Mouse (Mus musculus): ENCODE results near the gene Jdp2. TPM values are rescaled to one million over a fixed set of nuclear protein-coding genes. Genes with fewer than 3 reads are reported as not detected.

Jdp2 gene
- 22.5 and 27.5 TPM in 2 replicates for total RNA-seq (2014; fragmentation: Nextera tagmentation)
- total RNA-seq (2017): 30.5 and 39.8 TPM in 2 replicates

GRCm38 (mm10) chr12:85598611-85599477, at the start of gene Jdp2:
Gene Jdp2 (plus strand): TSS chr12:85599027.
- ATAC-seq (replicated peaks; ENCODE audit: poor library complexity, severe bottlenecking): peak; percentile 73

GRCm38 (mm10) chr12:85549661-85550060, 49.2 kb upstream of the Jdp2 start:
- no peak for ATAC-seq (replicated peaks; ENCODE audit: poor library complexity, severe bottlenecking)

- ATAC-seq (replicated peaks; ENCODE audit: poor library complexity, severe bottlenecking): no peak
Measured at GRCm38 (mm10) chr12:85550435-85550834, 48.4 kb upstream of the Jdp2 start.

- ATAC-seq (replicated peaks; ENCODE audit: poor library complexity, severe bottlenecking): peak; percentile 20; the same call in 1 of the 2 replicates
Measured at GRCm38 (mm10) chr12:85559299-85559698, 39.5 kb upstream of the Jdp2 start.

GRCm38 (mm10) chr12:85565441-85565840, 33.4 kb upstream of the Jdp2 start:
- ATAC-seq (replicated peaks; ENCODE audit: poor library complexity, severe bottlenecking): no peak

GRCm38 (mm10) chr12:85568298-85568697, 30.5 kb upstream of the Jdp2 start:
- no peak for ATAC-seq (replicated peaks; ENCODE audit: poor library complexity, severe bottlenecking)

GRCm38 (mm10) chr12:85569393-85570157, 29.3 kb upstream of the Jdp2 start:
- ATAC-seq (replicated peaks; ENCODE audit: poor library complexity, severe bottlenecking): peak; percentile 86

- ATAC-seq (replicated peaks; ENCODE audit: poor library complexity, severe bottlenecking): no peak
Measured at GRCm38 (mm10) chr12:85570158-85570540, 28.7 kb upstream of the Jdp2 start.

- peak; percentile 42 for ATAC-seq (replicated peaks; ENCODE audit: poor library complexity, severe bottlenecking)
Measured at GRCm38 (mm10) chr12:85571312-85571711, 27.5 kb upstream of the Jdp2 start.

- ATAC-seq (replicated peaks; ENCODE audit: poor library complexity, severe bottlenecking): no peak
Measured at GRCm38 (mm10) chr12:85572047-85572475, 26.8 kb upstream of the Jdp2 start.

GRCm38 (mm10) chr12:85574806-85575495, 23.9 kb upstream of the Jdp2 start:
- ATAC-seq (replicated peaks; ENCODE audit: poor library complexity, severe bottlenecking): peak; percentile 15; the same call in 1 of the 2 replicates

GRCm38 (mm10) chr12:85575496-85575840, 23.4 kb upstream of the Jdp2 start:
- peak; percentile 74 for ATAC-seq (replicated peaks; ENCODE audit: poor library complexity, severe bottlenecking)

- ATAC-seq (replicated peaks; ENCODE audit: poor library complexity, severe bottlenecking): no peak
Measured at GRCm38 (mm10) chr12:85581261-85582066, 17.4 kb upstream of the Jdp2 start.

GRCm38 (mm10) chr12:85582067-85582316, 16.8 kb upstream of the Jdp2 start:
- no peak for ATAC-seq (replicated peaks; ENCODE audit: poor library complexity, severe bottlenecking)

GRCm38 (mm10) chr12:85585761-85586258, 13.0 kb upstream of the Jdp2 start:
- ATAC-seq (replicated peaks; ENCODE audit: poor library complexity, severe bottlenecking): no peak

GRCm38 (mm10) chr12:85589870-85590382, 8.9 kb upstream of the Jdp2 start:
- ATAC-seq (replicated peaks; ENCODE audit: poor library complexity, severe bottlenecking): no peak

GRCm38 (mm10) chr12:85592943-85593342, 5.9 kb upstream of the Jdp2 start:
- ATAC-seq (replicated peaks; ENCODE audit: poor library complexity, severe bottlenecking): peak; percentile 70

- no peak for ATAC-seq (replicated peaks; ENCODE audit: poor library complexity, severe bottlenecking)
Measured at GRCm38 (mm10) chr12:85594390-85594789, 4.4 kb upstream of the Jdp2 start.

GRCm38 (mm10) chr12:85598053-85598452, 774 bp upstream of the Jdp2 start:
- peak; percentile 21 for ATAC-seq (replicated peaks; ENCODE audit: poor library complexity, severe bottlenecking)
